Mouse (Mus musculus): ENCODE results near the gene Lfng.

The Lfng gene

DNA sequence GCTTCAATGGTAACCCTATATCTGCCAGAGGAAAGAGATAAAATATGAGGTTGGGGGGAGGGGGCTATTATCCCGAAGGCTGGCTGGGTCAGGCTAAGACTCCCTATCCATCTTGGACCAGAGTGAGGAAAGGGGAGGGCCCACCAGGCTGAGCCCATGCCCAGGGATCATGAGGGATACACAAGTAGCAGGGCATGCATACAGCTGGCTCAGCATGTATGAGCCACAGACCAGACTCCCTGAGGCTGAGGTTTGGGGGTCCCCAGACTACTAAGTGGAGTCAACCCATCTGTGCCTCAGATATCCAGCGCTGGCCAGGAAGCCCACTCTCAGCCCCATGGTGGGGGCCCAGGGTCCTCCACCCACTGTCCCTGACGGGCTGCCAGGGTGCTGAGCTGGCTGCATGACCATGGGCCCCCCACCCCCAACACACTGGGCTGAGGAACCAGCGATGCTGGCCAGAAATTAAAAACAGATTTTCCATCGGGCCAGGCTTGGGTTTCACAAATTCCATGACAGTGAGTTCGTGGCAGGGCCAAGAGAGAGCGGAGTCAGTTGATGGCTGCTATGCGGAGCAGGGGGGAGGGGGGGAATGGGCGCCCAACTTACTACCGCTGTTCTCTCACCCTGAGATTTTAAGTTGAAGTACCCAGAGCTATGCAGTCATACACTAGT lies 34.3 kb downstream of the Lfng start:
- no peak for DNase-seq (ENCODE audit: low spot score)

DNA sequence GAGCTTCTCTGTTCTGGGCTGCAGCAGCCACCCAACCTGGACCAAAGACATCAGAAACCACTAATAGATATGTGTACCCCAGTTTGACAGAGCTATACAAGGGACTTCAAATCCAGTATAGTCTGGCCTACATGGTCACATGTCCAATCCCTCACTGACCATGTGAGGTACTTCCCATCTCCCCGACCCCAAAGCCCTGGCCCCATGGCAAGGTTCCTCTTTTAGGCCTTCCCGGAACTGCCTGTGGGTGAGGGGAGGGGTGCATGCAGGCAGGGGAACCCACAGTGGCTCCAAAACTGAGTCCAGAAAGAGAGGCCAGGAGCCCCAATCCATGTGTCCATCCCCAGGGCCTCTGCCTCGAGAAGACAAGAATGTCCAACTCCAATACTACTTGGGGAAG lies 35.0 kb downstream of the Lfng start:
- DNase-seq (ENCODE audit: low spot score), result no peak

GRCm38 (mm10) chr5:140644263-140644662 lies 37.1 kb downstream of the Lfng start:
- DNase-seq (ENCODE audit: low spot score), result no peak

- DNase-seq (ENCODE audit: low spot score), result peak; percentile 86
These were observed 37.6 kb downstream of the Lfng start for GRCm38 (mm10) chr5:140644702-140645201.

DNA sequence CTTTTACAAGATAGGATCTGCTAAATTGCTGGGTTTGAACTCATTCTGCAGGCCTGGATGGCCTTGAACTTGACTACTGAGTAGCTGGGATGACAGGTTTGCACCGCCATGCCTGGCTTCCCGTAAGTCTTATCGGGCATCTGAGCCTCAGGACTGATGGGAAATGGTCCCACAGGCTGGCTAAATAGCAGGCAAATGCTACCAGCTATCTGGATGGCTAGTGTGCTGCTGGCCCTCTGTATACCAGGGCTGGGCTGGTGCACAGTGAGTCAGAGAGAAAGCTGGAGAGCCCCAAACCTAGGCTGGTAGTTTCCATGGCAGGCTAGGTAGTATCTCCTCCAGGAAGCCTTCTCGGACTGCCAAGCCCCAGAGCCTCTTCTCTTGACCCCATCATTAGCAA lies 38.3 kb downstream of the Lfng start:
- DNase-seq (ENCODE audit: low spot score), result no peak

DNA sequence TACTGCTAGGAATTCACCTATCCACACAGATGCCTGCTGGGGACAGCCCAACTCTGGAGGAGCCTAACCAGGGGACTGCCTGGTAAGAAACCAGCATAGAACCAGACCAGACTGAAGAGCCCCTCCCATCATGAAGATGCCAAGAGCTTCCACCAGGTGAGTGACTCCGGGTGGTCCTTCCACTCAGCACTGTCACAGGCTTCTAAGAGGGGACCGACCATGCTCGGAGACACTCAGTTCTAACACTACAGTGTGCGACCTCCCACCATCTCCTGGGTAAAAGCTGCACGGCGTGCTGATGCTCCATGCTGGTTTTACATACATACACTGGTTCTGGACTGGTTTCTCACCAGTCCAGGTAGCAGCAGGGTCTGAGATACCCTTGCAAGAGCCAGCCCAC lies 39.1 kb downstream of the Lfng start:
- DNase-seq (ENCODE audit: low spot score), result no peak

- DNase-seq (ENCODE audit: low spot score), result no peak
These were observed 40.1 kb downstream of the Lfng start for GRCm38 (mm10) chr5:140647031-140647760.

DNA sequence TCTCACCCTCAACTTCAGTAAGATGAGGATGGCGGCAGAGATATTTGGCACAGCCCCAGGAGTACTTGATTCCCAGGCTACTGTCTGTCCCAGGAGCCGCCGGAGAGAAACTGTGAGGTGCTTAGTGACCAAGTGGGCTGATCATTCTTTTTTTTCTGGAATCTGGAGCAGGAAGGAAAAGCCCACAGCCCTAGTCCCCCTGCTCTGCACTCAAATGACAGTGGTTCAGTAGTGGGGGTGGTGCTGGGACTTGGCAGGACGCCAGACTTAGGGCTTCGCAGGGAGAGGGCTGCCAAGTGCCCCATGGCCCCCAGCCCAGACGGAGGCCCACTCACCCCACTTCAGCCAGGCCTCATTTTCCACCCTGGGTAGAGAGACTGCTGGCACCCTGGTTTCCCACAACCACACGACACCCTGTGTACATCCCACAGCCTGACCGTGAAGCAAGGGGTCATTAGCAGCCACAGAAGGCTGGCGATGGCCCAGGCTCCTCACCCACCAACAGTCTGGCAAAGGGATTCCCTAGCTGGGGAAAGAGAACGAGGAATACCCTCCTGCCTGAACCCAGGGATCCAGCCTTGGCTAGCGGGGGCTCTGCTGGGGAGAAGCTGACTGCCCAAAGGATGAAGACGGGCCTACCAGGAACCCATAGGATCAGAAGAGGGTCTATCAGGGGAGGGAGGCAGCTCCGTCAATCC lies 40.9 kb downstream of the Lfng start:
- DNase-seq (ENCODE audit: low spot score), result no peak

- no peak for DNase-seq (ENCODE audit: low spot score)
These were observed 41.5 kb downstream of the Lfng start, which contains the start of gene Ttyh3 for GRCm38 (mm10) chr5:140648519-140649100. TSS of gene Ttyh3 (minus strand) at chr5:140649031.

DNA sequence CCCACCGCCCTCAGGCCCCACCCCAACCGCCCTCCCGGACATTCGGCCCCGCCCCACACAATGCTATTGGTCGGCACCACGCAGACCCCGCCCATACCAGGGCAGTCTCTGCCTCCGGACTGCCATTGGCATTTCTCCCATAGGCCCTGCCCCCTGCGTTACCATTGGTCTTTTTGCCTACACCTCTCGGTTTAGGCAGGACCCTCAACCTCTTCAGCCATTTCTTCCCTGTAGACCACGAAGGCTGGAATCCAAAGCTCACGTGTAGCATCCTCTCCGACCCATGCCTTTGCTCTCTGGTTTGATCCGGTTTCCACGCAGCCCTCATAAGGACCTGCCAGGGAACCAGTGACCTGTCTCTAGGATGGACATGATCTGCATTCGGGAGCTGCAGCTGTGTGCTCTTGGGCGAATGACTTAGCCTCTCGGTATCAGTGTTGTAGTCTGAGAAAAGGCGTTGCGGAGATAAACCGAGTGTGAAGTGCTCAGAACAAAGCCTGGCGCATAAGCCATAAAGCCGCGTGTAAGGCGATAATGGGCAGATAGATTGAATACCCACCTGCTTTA lies 42.1 kb downstream of the Lfng start:
- DNase-seq (ENCODE audit: low spot score), result peak; percentile 96

DNA sequence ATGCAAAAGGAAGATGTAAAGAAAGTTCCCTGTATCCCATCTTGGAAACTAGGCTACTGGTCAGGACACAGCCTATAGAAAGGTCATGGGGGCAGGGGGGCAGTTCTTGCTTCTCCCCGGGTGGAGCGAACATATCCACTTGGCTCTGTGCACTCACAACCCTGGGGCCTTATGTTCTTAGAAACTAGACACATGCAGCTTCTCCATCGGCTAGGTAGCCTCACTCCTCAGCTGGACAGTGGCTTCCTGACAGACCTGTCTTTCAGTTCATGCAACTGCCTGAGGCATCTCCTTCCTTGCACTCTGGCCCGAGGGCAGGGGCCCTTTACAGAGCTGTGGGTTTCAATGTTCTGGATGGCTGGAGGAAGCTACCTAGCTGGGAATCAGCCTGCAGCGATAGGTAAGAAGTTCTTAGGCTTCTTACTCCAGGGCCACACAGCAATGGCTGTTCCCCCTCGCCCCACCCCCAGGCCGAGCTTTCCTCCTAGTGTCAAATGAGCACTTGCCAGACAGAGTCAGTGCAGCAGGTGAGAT lies 42.8 kb downstream of the Lfng start:
- DNase-seq (ENCODE audit: low spot score), result no peak

- DNase-seq (ENCODE audit: low spot score), result no peak
These were observed 44.1 kb downstream of the Lfng start for GRCm38 (mm10) chr5:140651231-140651630.

GRCm38 (mm10) chr5:140652587-140652986 lies 45.5 kb downstream of the Lfng start:
- no peak for DNase-seq (ENCODE audit: low spot score)

- DNase-seq (ENCODE audit: low spot score), result no peak
These were observed 47.2 kb downstream of the Lfng start for GRCm38 (mm10) chr5:140654096-140654845.

DNA sequence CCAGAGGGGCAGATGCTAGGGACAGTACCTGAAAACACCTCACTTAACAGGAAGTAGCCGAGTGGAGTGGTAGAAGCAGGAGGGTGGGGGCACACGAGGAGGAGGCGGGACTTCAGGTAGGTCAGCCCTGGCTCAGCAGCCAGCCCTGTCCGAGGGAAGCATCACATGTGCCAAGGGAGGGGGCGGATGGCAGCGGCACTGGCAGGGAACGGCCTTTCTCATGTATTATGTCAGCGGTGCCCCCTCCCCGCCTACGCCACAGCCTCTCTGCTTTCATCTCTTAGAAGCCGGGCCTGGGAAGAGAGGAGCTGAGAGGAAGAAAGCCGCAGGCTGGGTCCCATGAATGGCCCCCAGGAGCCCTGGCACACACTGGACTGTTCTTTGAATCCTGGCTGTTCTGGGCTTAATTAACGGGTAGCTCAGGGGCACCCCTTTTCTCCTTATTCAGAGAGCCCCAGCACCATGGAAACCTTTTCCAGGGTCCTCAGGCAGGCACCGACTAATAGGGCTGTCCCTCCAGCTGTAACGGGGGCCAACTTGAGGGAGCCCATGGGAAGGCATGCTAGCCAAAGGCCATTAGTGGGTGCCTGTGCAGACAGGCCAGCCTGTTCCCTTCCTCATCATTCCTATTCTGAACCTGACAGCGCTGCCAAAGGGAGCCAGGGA lies 52.6 kb downstream of the Lfng start:
- no peak for DNase-seq (ENCODE audit: low spot score)

GRCm38 (mm10) chr5:140660398-140660797 lies 53.3 kb downstream of the Lfng start:
- no peak for DNase-seq (ENCODE audit: low spot score)

DNA sequence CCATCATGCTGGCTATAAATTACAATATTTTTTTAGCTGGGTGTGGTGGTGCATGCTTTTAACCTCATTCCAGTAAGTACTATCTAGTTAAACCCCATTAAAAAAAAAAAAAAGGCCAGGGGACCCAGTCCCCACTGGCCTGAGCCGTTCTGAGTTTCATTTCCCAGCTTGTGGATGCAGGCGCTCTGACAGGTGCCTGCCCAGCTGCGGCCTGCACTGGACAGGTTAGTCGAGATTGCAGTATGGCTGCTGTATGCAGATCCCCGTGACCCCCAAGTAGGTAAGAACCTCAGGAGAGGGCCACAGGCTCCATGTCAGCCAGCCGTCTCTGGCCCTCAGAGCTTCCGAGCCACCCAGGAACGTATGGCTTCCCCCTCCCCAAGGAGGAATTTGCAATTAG lies 54.3 kb downstream of the Lfng start:
- DNase-seq (ENCODE audit: low spot score), result no peak

GRCm38 (mm10) chr5:140661875-140662643 lies 54.9 kb downstream of the Lfng start:
- no peak for DNase-seq (ENCODE audit: low spot score)

DNA sequence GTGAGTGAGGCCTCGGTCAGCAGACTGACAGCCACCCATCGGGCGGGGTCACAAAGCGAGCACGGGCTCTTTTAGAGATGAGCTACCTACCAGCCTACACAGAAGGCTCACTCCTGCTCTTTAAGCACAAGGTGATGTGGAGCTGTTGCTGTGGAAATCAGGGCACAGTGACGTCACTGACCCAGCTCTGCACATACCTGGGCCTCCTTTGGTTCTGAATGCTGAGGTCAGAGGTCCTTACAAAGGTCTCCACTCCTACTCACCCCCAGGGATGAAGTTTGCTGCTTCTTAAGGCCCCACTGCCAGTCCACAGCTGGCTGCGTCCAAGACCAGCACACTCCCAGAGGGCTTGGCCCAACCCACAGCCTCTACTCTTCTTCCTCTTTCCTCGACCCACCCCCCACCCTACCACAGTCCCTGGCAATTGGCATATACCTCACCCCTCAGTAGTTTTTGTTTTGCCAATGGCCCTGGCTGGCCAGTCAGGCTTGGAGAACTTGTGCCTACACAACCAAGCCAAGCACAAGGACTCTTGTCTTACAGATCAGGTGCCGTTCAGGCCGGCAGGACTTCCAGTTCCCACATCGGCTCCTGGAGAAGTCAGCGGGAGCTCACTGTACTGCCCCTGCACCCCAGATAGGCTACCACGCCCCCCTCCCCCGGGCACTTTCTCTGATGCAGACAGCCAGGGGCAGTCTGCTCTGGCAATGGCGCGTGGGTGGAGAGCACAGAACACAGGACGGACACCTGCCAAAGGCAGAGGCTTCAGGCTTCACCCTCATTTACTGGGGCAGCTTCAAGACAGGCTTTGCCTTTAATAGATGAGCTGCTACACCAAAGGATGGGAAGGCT lies 55.8 kb downstream of the Lfng start:
- no peak for DNase-seq (ENCODE audit: low spot score)
